Mouse (Mus musculus) E14TG2a.4 (cell line): ENCODE data around the gene Appl2.

ENCODE experiments used
- CTCF ChIP-seq: conservative IDR thresholded peaks from 2 replicates; pipeline ENCODE4 v1.5.1; 2014; ENCODE audit warnings: low read length
- NANOG ChIP-seq: IDR thresholded peaks from 2 replicates; pipeline ENCODE4 v1.6.1; 2014; ENCODE audit warnings: borderline replicate concordance, low read length, mixed read lengths
- POU5F1 ChIP-seq: IDR thresholded peaks from 2 replicates; pipeline ENCODE4 v1.6.1; 2014; ENCODE audit warnings: low read length, borderline replicate concordance

GRCm38 (mm10) chr10:83645716-83645990 is 2.9 kb downstream of the Appl2 start:
- TF ChIP-seq CTCF: no peak
- no peak for TF ChIP-seq POU5F1
- no peak for TF ChIP-seq NANOG
